22 mouse cellular contexts compared by ENCODE assay signal in the genomic region with DNA sequence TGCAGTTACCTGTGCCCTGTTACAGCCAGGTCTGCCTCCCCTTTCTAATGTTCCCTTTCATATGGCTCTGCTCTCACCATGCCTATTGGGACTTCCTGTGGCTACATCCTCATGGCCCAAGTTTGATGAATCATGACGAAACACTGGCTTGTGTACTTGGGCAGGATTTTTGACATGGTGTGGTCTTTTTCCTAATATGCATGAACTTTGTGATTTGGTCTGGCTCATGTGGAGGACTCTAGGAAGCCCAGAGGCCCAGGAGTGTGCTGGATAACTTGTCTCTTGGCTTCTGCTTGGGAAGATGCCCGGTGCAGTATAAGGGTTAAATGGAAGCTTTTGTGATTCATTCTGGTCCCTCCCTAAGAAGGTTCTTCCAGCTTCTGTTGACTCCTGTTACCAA.
"Had no signal": no experiment of that assay in that cellular context is flagged by ENCODE, and none has a peak within 500 bp of the region (broad histone marks: within the 10 kb centered on the region; RNA-seq: fewer than 3 reads in every experiment).

No protein-coding gene starts in this region.

- H3K36me3 ChIP-seq: kidney, embryonic 15.5 days; limb, embryonic 12.5 days; limb, embryonic 15.5 days; midbrain, embryonic 10.5 days; midbrain, embryonic 13.5 days; neural tube, embryonic 13.5 days; stomach, embryonic 15.5 days had no signal

- DNase-seq: kidney, postnatal 10 days; kidney, postnatal 36 days; left cerebral cortex, postnatal 4 days; liver, postnatal 0 days; lung, embryonic 14.5 days; retina, postnatal 1 day; right cerebral cortex, postnatal 25 days; thymus, adult 18-20 months had no signal

- H3K9ac ChIP-seq: kidney, embryonic 15.5 days; limb, embryonic 12.5 days; limb, embryonic 15.5 days; liver, embryonic 14.5 days; liver, postnatal 0 days; lung, embryonic 14.5 days; midbrain, embryonic 13.5 days; neural tube, embryonic 13.5 days; stomach, embryonic 15.5 days had no signal

- H3K4me3 ChIP-seq: kidney, embryonic 15.5 days; limb, embryonic 12.5 days; limb, embryonic 15.5 days; megakaryocyte, embryonic 14.5 days; midbrain, embryonic 10.5 days; midbrain, embryonic 13.5 days; myocyte; neural tube, embryonic 13.5 days; stomach, embryonic 15.5 days had no signal

- H3K9me3 ChIP-seq: kidney, embryonic 15.5 days; limb, embryonic 12.5 days; limb, embryonic 15.5 days; megakaryocyte, embryonic 14.5 days; midbrain, embryonic 10.5 days; midbrain, embryonic 13.5 days; neural tube, embryonic 13.5 days; stomach, embryonic 15.5 days had no signal

- H3K4me1 ChIP-seq: limb, embryonic 12.5 days; limb, embryonic 15.5 days; megakaryocyte, embryonic 14.5 days; midbrain, embryonic 13.5 days; neural tube, embryonic 13.5 days; stomach, embryonic 15.5 days had no signal

- H3K4me2 ChIP-seq: kidney, embryonic 15.5 days; limb, embryonic 12.5 days; limb, embryonic 15.5 days; liver, embryonic 11.5 days; lung, embryonic 14.5 days; midbrain, embryonic 13.5 days; neural tube, embryonic 13.5 days; stomach, embryonic 15.5 days had no signal

- ATAC-seq: liver, postnatal 0 days; lung, postnatal 0 days; midbrain, embryonic 16.5 days had no signal

- H3K27ac ChIP-seq: kidney, embryonic 15.5 days; limb, embryonic 12.5 days; limb, embryonic 15.5 days; liver, embryonic 14.5 days; macrophage; midbrain, embryonic 10.5 days; midbrain, embryonic 13.5 days; neural tube, embryonic 13.5 days; stomach, embryonic 15.5 days had no signal

- H3K27me3 ChIP-seq: kidney, embryonic 15.5 days; limb, embryonic 15.5 days; midbrain, embryonic 13.5 days; neural tube, embryonic 13.5 days; stomach, embryonic 15.5 days had no signal
